Mouse (Mus musculus): ENCODE measurements at regions not wholly inside any gene's neighbourhood (a gene's known extent, or its start where the extent isn't known, plus 50 kb on each side); places are given as distances from the start of the nearest gene placed in this dataset.

DNA sequence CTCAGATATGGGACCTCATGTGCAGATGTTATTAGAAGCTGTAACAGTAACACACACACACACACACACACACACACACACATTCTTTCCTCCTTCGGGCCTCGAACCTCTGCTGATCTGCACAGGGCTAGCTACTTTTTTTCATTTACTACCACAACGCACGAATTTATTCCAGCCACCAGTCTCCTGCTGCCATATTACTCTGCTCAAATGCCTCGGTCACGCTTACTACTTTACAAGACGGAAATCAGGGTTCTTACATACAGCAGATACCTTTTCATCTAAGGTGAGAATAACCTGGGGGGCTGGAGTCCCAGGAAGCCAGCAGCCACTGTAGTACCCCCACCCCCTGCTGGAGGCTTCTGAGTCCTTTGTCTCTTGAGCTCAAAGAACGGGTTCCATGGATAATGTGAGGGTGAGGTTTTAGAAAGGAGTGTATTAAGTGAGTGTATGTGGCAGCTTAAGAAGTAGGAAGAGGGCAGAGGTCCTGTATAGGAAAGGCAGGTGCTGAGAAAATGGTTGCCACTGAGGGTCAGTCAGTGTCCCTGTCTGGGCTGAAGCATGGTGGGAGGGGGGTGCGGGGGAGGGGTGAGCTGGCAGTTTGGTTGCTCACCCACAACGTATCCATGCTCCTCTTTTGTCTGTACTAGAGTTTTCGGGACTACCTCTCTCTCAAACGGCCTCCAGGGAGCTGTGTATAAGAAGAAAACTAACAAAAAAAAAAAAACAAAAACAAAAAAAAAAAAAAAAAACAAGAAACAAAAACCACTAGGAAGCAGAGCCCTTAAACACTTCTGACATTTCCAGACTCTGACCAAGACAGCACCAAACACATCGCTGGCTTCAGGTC, 56.3 kb upstream of the Cpm start:
- TF ChIP-seq CTCF (IDR thresholded peaks at IDR 0.05; ENCODE audit: low read depth) (no peak), EP300 (optimal IDR thresholded peaks at IDR 0.05) (no peak)
